Mouse (Mus musculus) embryonic fibroblast, embryonic 13.5 days (primary cell): Measurements from ENCODE around the gene Chka.

Experiments
- CTCF ChIP-seq: IDR thresholded peaks from 2 replicates; pipeline ENCODE4 v1.5.1; 2011; ENCODE audit warnings: mild to moderate bottlenecking, control low read depth, low read length, moderate library complexity, borderline replicate concordance; ENCODE audit not compliant: insufficient read depth
- POLR2A ChIP-seq: IDR thresholded peaks from 2 replicates; pipeline ENCODE4 v1.6.1; 2011; ENCODE audit warnings: low read depth, mild to moderate bottlenecking, control low read depth, low read length, moderate library complexity

- TF ChIP-seq CTCF = no peak
- TF ChIP-seq POLR2A = peak; percentile 89
These were observed 61.0 kb downstream of the Chka start, which contains the start of gene Ndufs8 for GRCm38 (mm10) chr19:3912337-3913204.
